Mouse (Mus musculus): ENCODE data around the gene Prcc. TPM values are rescaled to one million over a fixed set of nuclear protein-coding genes. Genes with fewer than 3 reads are reported as not detected.
"Not testable (repeated sequence)": the region's sequence is repeated elsewhere in the genome, so short reads cannot be mapped to it uniquely, and the experiment has no call there.

Gene Prcc
- total and polyA plus RNA-seq, 2 experiments from 2014 or later, result 10.0 to 55.6 TPM

DNA sequence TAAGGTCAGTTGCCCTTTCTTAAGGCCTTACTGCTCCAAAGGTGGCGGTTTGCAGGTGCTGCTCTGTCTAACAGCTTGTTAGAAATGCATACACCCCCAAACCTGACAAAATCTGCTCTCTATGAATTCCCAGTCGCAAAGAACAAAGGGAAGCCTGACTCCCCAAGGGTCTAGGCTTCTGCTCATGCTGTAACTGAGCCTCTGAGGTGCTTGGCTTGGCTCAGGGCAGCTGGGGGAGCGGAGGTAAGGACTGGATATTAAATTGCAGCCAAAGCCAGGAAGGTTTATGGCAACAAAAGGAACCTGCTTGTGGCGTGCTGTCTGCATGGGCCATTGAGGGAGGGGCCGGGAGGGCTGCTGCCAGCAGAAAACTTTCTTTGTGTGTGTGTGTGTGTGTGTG is 18.4 kb upstream of the Prcc start:
- H3K9ac ChIP-seq (replicated peaks; ENCODE audit: low read depth, low read length), result no peak overlapping the region
- H3K9me3 ChIP-seq (replicated peaks; ENCODE audit: control insufficient read depth, low read length), result no peaks in the 10 kb centered on the region
- no peaks in the 10 kb centered on the region for H3K27me3 ChIP-seq (ENCODE audit: control insufficient read depth, insufficient read depth, low read length)
- WGBS, result 60% methylated on average over 5 of the region's 5 CpGs
- H3K27ac ChIP-seq (ENCODE audit: low read depth), result no peak overlapping the region
- peaks cover 15% of the 10 kb centered on the region for H3K4me1 ChIP-seq (ENCODE audit: control insufficient read depth, insufficient read depth)
- no peak overlapping the region for H3K4me2 ChIP-seq (ENCODE audit: low read depth, low read length)
- no peak for TF ChIP-seq CTCF (IDR thresholded peaks at IDR 0.05; ENCODE audit: low read depth)
- no peak for TF ChIP-seq EP300 (IDR thresholded peaks at IDR 0.05; ENCODE audit: low read depth)
- DNase-seq (ENCODE audit: low spot score), result no peak
- no peak for ATAC-seq (ENCODE audit: insufficient read depth, low read depth)
- H3K4me3 ChIP-seq (ENCODE audit: low read depth, low read length), result no peak overlapping the region
- no peaks in the 10 kb centered on the region for H3K36me3 ChIP-seq (replicated peaks; ENCODE audit: control insufficient read depth, insufficient read depth, low read length)

DNA sequence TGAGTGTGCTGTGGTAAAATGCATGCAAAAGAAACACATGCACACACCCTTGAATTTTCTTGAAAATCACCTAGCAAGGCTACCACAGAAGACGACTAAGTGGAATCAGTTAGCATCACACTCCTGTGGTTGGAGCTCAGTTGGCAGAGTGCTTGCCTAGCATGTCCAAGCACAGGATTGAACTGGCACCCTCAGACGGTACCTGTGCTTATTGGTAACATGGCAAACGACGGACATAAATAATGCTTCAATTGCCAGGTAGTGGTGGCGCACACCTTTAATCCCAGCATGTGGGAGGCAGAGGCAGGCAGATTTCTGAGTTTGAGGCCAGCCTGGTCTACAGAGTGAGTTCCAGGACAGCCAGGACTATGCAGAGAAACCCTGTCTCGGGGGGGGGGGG is 16.6 kb upstream of the Prcc start:
- WGBS, result 79% methylated on average over 5 of the region's 6 CpGs
- ATAC-seq (ENCODE audit: insufficient read depth, low read depth), result not testable (repeated sequence)

DNA sequence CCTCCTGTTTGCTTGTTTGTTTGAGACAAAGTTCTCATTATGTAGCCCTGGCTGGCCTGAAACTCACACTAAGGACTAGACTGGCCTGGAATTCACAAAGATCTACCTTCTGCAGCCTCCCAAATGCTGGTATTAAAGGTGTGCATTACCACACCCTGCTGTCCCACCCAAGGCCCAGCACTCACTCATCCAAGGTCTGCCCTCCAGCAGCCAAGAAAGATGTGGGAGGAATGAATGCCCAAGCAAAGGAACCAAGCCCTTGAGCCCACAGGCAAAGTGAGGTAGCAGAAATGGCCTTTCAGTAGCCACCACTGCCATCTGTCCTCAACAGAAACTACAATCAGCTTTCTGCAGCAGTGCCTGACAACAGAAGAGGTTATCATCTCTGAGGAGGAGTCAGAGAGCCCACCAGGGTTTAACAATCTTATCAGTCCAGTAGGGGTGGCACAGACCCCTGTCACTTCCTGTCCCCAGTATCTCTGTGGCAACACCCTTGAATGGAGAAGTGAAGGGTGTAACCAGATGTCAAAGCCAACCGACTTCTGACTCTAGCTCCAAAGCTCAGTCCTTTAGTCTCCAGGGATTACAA is 15.7 kb upstream of the Prcc start:
- WGBS, result 0% methylated on average over 1 of the region's 1 CpGs
- Histone ChIP-seq H3K36me3 (replicated peaks; ENCODE audit: control insufficient read depth, insufficient read depth, low read length) (no peaks in the 10 kb centered on the region), H3K9me3 (replicated peaks; ENCODE audit: control insufficient read depth, low read length) (no peaks in the 10 kb centered on the region), H3K4me3 (ENCODE audit: low read depth, low read length) (no peak overlapping the region), H3K4me1 (ENCODE audit: control insufficient read depth, insufficient read depth) (no peaks in the 10 kb centered on the region), H3K4me2 (ENCODE audit: low read depth, low read length) (no peak overlapping the region), H3K27me3 (ENCODE audit: control insufficient read depth, insufficient read depth, low read length) (no peaks in the 10 kb centered on the region), H3K9ac (replicated peaks; ENCODE audit: low read depth, low read length) (no peak overlapping the region), H3K27ac (ENCODE audit: low read depth) (no peak overlapping the region)
- TF ChIP-seq CTCF (IDR thresholded peaks at IDR 0.05; ENCODE audit: low read depth) (no peak), EP300 (IDR thresholded peaks at IDR 0.05; ENCODE audit: low read depth) (no peak)
- ATAC-seq (ENCODE audit: insufficient read depth, low read depth), result no peak
- no peak for DNase-seq (ENCODE audit: low spot score)

More for the DNA sequence above, 16.6 kb upstream of the Prcc start:
- not testable (repeated sequence) for H3K36me3 ChIP-seq (replicated peaks; ENCODE audit: control insufficient read depth, insufficient read depth, low read length); H3K9ac ChIP-seq (replicated peaks; ENCODE audit: low read depth, low read length); DNase-seq (ENCODE audit: low spot score); H3K4me2 ChIP-seq (ENCODE audit: low read depth, low read length); H3K9me3 ChIP-seq (replicated peaks; ENCODE audit: control insufficient read depth, low read length); H3K27me3 ChIP-seq (ENCODE audit: control insufficient read depth, insufficient read depth, low read length); H3K27ac ChIP-seq (ENCODE audit: low read depth); H3K4me3 ChIP-seq (ENCODE audit: low read depth, low read length); H3K4me1 ChIP-seq (ENCODE audit: control insufficient read depth, insufficient read depth)

DNA sequence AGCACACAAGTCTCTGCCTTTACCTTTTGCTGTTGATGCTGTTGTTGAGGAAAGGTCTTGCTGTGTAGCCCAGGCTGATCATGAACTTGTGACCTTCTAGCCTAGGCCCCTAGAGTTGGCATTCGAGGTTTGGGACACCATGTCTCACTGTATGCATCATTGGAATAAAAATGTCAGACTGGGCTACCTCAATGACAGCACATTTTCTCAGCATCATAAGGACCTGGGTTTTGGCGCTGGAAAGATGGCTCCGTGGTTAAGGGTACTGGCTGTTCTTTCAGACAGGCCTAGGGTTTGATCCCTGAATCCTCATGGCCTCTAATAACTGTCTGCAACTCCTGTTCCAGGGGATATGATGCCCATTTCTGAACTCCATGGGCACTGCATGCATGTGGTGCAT is 14.4 kb upstream of the Prcc start:
- H3K4me1 ChIP-seq (ENCODE audit: control insufficient read depth, insufficient read depth), result no peaks in the 10 kb centered on the region
- no peaks in the 10 kb centered on the region for H3K27me3 ChIP-seq (ENCODE audit: control insufficient read depth, insufficient read depth, low read length)
- no peak for ATAC-seq (ENCODE audit: insufficient read depth, low read depth)
- H3K9ac ChIP-seq (replicated peaks; ENCODE audit: low read depth, low read length), result no peak overlapping the region
- no peaks in the 10 kb centered on the region for H3K36me3 ChIP-seq (replicated peaks; ENCODE audit: control insufficient read depth, insufficient read depth, low read length)
- no peak for DNase-seq (ENCODE audit: low spot score)
- TF ChIP-seq EP300 (IDR thresholded peaks at IDR 0.05; ENCODE audit: low read depth), result no peak
- TF ChIP-seq CTCF (IDR thresholded peaks at IDR 0.05; ENCODE audit: low read depth), result no peak
- no peak overlapping the region for H3K27ac ChIP-seq (ENCODE audit: low read depth)
- no peak overlapping the region for H3K4me3 ChIP-seq (ENCODE audit: low read depth, low read length)
- 80% methylated on average over 3 of the region's 3 CpGs for WGBS
- no peaks in the 10 kb centered on the region for H3K9me3 ChIP-seq (replicated peaks; ENCODE audit: control insufficient read depth, low read length)
- H3K4me2 ChIP-seq (ENCODE audit: low read depth, low read length), result no peak overlapping the region

DNA sequence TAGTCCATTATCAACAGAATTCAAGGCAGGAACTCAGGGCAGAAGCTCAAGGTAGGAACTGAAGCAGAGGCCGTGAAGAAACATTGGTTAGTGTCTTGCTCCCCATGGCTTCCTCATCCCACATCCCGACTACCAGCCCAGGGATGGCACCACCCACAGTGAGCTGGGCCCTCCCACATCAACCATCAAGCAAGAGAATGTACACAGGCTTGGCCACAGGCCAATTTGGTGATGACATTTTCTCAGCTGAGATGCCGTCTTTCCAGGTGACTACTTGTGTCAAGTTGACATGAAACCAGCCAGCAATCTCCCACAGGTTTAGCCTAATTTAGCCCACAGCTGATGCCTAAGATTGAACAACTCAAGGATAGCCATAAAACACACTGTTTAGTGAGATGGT is 13.9 kb upstream of the Prcc start:
- no peak for DNase-seq (ENCODE audit: low spot score)

DNA sequence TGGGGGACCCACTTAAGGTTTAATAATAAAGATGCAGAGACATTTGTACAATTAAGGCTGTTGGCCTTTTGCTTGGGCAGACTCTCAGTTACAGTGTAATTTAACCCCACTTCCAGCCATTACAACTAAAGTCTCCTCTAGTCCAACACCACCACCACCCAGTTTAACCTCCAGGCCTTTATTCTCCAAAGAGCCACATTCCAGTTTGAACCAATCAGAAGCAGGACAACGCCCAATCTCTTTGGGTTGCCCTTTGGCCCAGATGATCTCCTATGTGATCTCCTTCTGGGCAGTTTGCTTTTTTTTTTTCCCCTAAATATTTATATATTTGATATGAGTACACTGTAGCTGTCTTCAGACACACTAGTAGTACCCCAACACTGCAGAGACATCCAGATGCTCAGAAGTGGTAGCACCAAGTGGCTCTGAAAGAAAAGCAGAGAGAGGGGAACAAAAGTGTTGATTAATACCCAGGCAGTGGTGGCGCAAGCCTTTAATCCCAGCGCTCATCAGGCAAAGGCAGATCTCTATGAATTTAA is 8.0 kb upstream of the Prcc start:
- Histone ChIP-seq H3K9me3 (replicated peaks; ENCODE audit: control insufficient read depth, low read length) (0 out of 2 replicates have a peak, but pooled peaks cover 2% of the 10 kb centered on the region), H3K4me2 (ENCODE audit: low read depth, low read length) (no peak overlapping the region)

More for the DNA sequence above, 13.9 kb upstream of the Prcc start:
- no peak overlapping the region for H3K4me2 ChIP-seq (ENCODE audit: low read depth, low read length)
- no peak overlapping the region for H3K4me3 ChIP-seq (ENCODE audit: low read depth, low read length)
- WGBS, result 53% methylated on average over 3 of the region's 3 CpGs
- TF ChIP-seq CTCF (IDR thresholded peaks at IDR 0.05; ENCODE audit: low read depth) (no peak), EP300 (IDR thresholded peaks at IDR 0.05; ENCODE audit: low read depth) (no peak)
- no peaks in the 10 kb centered on the region for H3K36me3 ChIP-seq (replicated peaks; ENCODE audit: control insufficient read depth, insufficient read depth, low read length)
- H3K27ac ChIP-seq (ENCODE audit: low read depth), result no peak overlapping the region
- H3K9ac ChIP-seq (replicated peaks; ENCODE audit: low read depth, low read length), result no peak overlapping the region
- ATAC-seq (ENCODE audit: insufficient read depth, low read depth), result no peak
- H3K9me3 ChIP-seq (replicated peaks; ENCODE audit: control insufficient read depth, low read length), result no peaks in the 10 kb centered on the region
- H3K27me3 ChIP-seq (ENCODE audit: control insufficient read depth, insufficient read depth, low read length), result no peaks in the 10 kb centered on the region
- no peaks in the 10 kb centered on the region for H3K4me1 ChIP-seq (ENCODE audit: control insufficient read depth, insufficient read depth)

More for the DNA sequence above, 8.0 kb upstream of the Prcc start:
- Histone ChIP-seq H3K4me1 (ENCODE audit: control insufficient read depth, insufficient read depth) (no peaks in the 10 kb centered on the region), H3K9ac (replicated peaks; ENCODE audit: low read depth, low read length) (no peak overlapping the region), H3K27ac (ENCODE audit: low read depth) (no peak overlapping the region), H3K36me3 (replicated peaks; ENCODE audit: control insufficient read depth, insufficient read depth, low read length) (no peaks in the 10 kb centered on the region), H3K4me3 (ENCODE audit: low read depth, low read length) (no peak overlapping the region), H3K27me3 (ENCODE audit: control insufficient read depth, insufficient read depth, low read length) (no peaks in the 10 kb centered on the region)
- DNase-seq (ENCODE audit: low spot score), result no peak
- no peak for ATAC-seq (ENCODE audit: insufficient read depth, low read depth)
- no peak for TF ChIP-seq EP300 (IDR thresholded peaks at IDR 0.05; ENCODE audit: low read depth)
- no peak for TF ChIP-seq CTCF (IDR thresholded peaks at IDR 0.05; ENCODE audit: low read depth)
- 74% methylated on average over 3 of the region's 3 CpGs for WGBS

All from heart, postnatal 0 days (tissue).